Mouse (Mus musculus): ENCODE measurements around the gene Gm21497. TPM values are rescaled to one million over a fixed set of nuclear protein-coding genes. Genes with fewer than 3 reads are reported as not detected.
"Not testable (repeated sequence)": the region's sequence is repeated elsewhere in the genome, so short reads cannot be mapped to it uniquely, and the experiment has no call there.

Gene Gm21497
- not detected in 2 replicates for polyA plus RNA-seq (2015; fragmentation: Nextera tagmentation; extraction: Ambion mirVana)

- H3K4me2 ChIP-seq (replicated peaks); ATAC-seq (ENCODE audit: insufficient number of reproducible peaks, low FRiP score, low TSS enrichment, low read depth); H3K4me1 ChIP-seq; H3K9me3 ChIP-seq (replicated peaks); H3K27ac ChIP-seq (replicated peaks); H3K36me3 ChIP-seq; H3K4me3 ChIP-seq (replicated peaks); H3K9ac ChIP-seq; H3K27me3 ChIP-seq: not testable (repeated sequence)
- WGBS = no CpG with 5 or more reads among the region's 5 CpGs
These were observed at the start of gene Gm21497 for GRCm38 (mm10) chrY:61646446-61646845. Gm21497 (plus strand) TSS chrY:61646746.

All from embryonic facial prominence, embryonic 15.5 days (tissue).